Mouse (Mus musculus): ENCODE data around the gene Lnx2.

- TF ChIP-seq CTCF (IDR thresholded peaks at IDR 0.05; ENCODE audit: low read depth, low read length) (peak; percentile 61), POLR2A (IDR thresholded peaks at IDR 0.05; ENCODE audit: extremely low read depth, insufficient read depth, low read length) (no peak)
Observed at GRCm38 (mm10) chr5:147057626-147058414, 18.6 kb downstream of the Lnx2 start.
